Mouse (Mus musculus) embryonic facial prominence, embryonic 12.5 days (tissue): ENCODE measurements around the gene 2610028H24Rik. TPM values are rescaled to one million over a fixed set of nuclear protein-coding genes. Genes with fewer than 3 reads are reported as not detected.
A peak's percentile ranks its signal among the peaks of the same experiment; 100 is the strongest.

Experiments
- ATAC-seq: fragments of 200-750 bp; cut with Nextera tagmentation; 2 replicates; pipeline ENCODE4 v1.8.0; 2017; ENCODE audit not compliant: insufficient number of reproducible peaks, insufficient read depth, low FRiP score, low TSS enrichment
- H3K27ac ChIP-seq: fragments of 300-500 bp; sonication (generic); 2 replicates; pipeline ENCODE4 v1.5.1; 2016; ENCODE audit warnings: mild to moderate bottlenecking
- H3K27me3 ChIP-seq: fragments of 300-500 bp; sonication (generic); 2 replicates; pipeline ENCODE4 v1.6.1; 2016; ENCODE audit warnings: mild to moderate bottlenecking, moderate library complexity
- H3K36me3 ChIP-seq: fragments of 300-500 bp; sonication (generic); 2 replicates; pipeline ENCODE4 v1.6.1; 2016; ENCODE audit warnings: mild to moderate bottlenecking
- H3K4me1 ChIP-seq: fragments of 300-500 bp; sonication (generic); 2 replicates; pipeline ENCODE4 v1.6.1; 2016
- H3K4me2 ChIP-seq: fragments of 300-500 bp; sonication (generic); replicated peaks from 2 replicates; pipeline ENCODE4 v1.6.1; 2016; ENCODE audit warnings: mild to moderate bottlenecking, moderate library complexity
- H3K4me3 ChIP-seq: fragments of 300-500 bp; sonication (generic); 2 replicates; pipeline ENCODE4 v1.5.1; 2016; ENCODE audit warnings: mild to moderate bottlenecking
- H3K9ac ChIP-seq: fragments of 300-500 bp; sonication (generic); 2 replicates; pipeline ENCODE4 v1.6.1; 2016; ENCODE audit warnings: mild to moderate bottlenecking, moderate library complexity
- H3K9me3 ChIP-seq: fragments of 300-500 bp; sonication (generic); 2 replicates; pipeline ENCODE4 v1.6.1; 2016; ENCODE audit warnings: mild to moderate bottlenecking, moderate library complexity
- WGBS: fragments of 180-500 bp; shearing (Covaris S2); methylation state at CpG from one replicate; pipeline ENCODE4 v1.1.7; 2016; 5-methylcytosine and 5-hydroxymethylcytosine counted together
- polyA plus RNA-seq: library from polyadenylated mRNA; unstranded; fragments of >200 nt; fragmentation: Nextera tagmentation; extraction: Ambion mirVana; gene quantifications from 2 replicates; pipeline ENCODE4 v1.2.1, GENCODE M21; 2016

2610028H24Rik gene
- not detected in 2 replicates for polyA plus RNA-seq

- Histone ChIP-seq H3K9me3 (no peaks in the 10 kb centered on the region), H3K4me3 (no peak within 1 kb of the TSS), H3K27ac (no peak within 1 kb of the TSS), H3K4me2 (no peak within 1 kb of the TSS), H3K27me3 (no peaks in the 10 kb centered on the region), H3K9ac (no peak within 1 kb of the TSS), H3K4me1 (no peaks in the 10 kb centered on the region), H3K36me3 (no peaks in the 10 kb centered on the region)
- no peak for ATAC-seq
- WGBS: 53% methylated on average over 5 of the region's 5 CpGs
Observed at GRCm38 (mm10) chr10:76448851-76449250, at the start of gene 2610028H24Rik. TSS of gene 2610028H24Rik (plus strand) at chr10:76449081.

- Histone ChIP-seq H3K27me3 (no peaks in the 10 kb centered on the region), H3K9me3 (no peaks in the 10 kb centered on the region), H3K36me3 (peaks cover 79% of the 10 kb centered on the region), H3K9ac (no peak overlapping the region), H3K4me1 (no peaks in the 10 kb centered on the region), H3K4me2 (no peak overlapping the region), H3K27ac (no peak overlapping the region), H3K4me3 (no peak overlapping the region)
- ATAC-seq: no peak
- 93% methylated on average over 10 of the region's 10 CpGs for WGBS
Observed at GRCm38 (mm10) chr10:76408520-76408919, 40.4 kb upstream of the 2610028H24Rik start.

- Histone ChIP-seq H3K36me3 (peaks cover 85% of the 10 kb centered on the region), H3K4me2 (no peak overlapping the region), H3K27me3 (no peaks in the 10 kb centered on the region)
Observed at GRCm38 (mm10) chr10:76416811-76417210, 32.1 kb upstream of the 2610028H24Rik start.

GRCm38 (mm10) chr10:76425674-76426073 is 23.2 kb upstream of the 2610028H24Rik start:
- H3K4me3 ChIP-seq: no peak overlapping the region
- H3K9me3 ChIP-seq: no peaks in the 10 kb centered on the region
- H3K27me3 ChIP-seq: no peaks in the 10 kb centered on the region
- no peaks in the 10 kb centered on the region for H3K4me1 ChIP-seq
- ATAC-seq: no peak
- H3K36me3 ChIP-seq: peaks cover 93% of the 10 kb centered on the region
- H3K9ac ChIP-seq: no peak overlapping the region
- H3K4me2 ChIP-seq: no peak overlapping the region
- H3K27ac ChIP-seq: no peak overlapping the region
- 95% methylated on average over 7 of the region's 7 CpGs for WGBS

More at GRCm38 (mm10) chr10:76416811-76417210, 32.1 kb upstream of the 2610028H24Rik start:
- 90% methylated on average over 12 of the region's 12 CpGs for WGBS
- H3K9me3 ChIP-seq: no peaks in the 10 kb centered on the region
- H3K9ac ChIP-seq: no peak overlapping the region
- no peak overlapping the region for H3K4me3 ChIP-seq
- no peak for ATAC-seq
- H3K4me1 ChIP-seq: no peaks in the 10 kb centered on the region
- no peak overlapping the region for H3K27ac ChIP-seq

- no peak overlapping the region for H3K4me2 ChIP-seq
- H3K4me3 ChIP-seq: no peak overlapping the region
- no peak overlapping the region for H3K27ac ChIP-seq
- no peaks in the 10 kb centered on the region for H3K27me3 ChIP-seq
- no peak overlapping the region for H3K9ac ChIP-seq
- H3K4me1 ChIP-seq: no peaks in the 10 kb centered on the region
- peaks cover 93% of the 10 kb centered on the region for H3K36me3 ChIP-seq
- no peak for ATAC-seq
- WGBS: 89% methylated on average over 11 of the region's 11 CpGs
- no peaks in the 10 kb centered on the region for H3K9me3 ChIP-seq
Observed at GRCm38 (mm10) chr10:76433925-76434324, 15.0 kb upstream of the 2610028H24Rik start.

GRCm38 (mm10) chr10:76439107-76439890 is 9.6 kb upstream of the 2610028H24Rik start:
- Histone ChIP-seq H3K9ac (no peak overlapping the region), H3K27ac (no peak overlapping the region), H3K4me2 (no peak overlapping the region), H3K4me1 (peaks cover 14% of the 10 kb centered on the region), H3K36me3 (peaks cover 50% of the 10 kb centered on the region), H3K4me3 (no peak overlapping the region), H3K9me3 (no peaks in the 10 kb centered on the region), H3K27me3 (no peaks in the 10 kb centered on the region)
- 92% methylated on average over 9 of the region's 9 CpGs for WGBS
- ATAC-seq: no peak

GRCm38 (mm10) chr10:76440281-76440680 is 8.6 kb upstream of the 2610028H24Rik start, which contains the start of gene AC141477.1:
TSS of gene AC141477.1 (minus strand) at chr10:76440444.
- Histone ChIP-seq H3K27ac (no peak within 1 kb of the TSS), H3K27me3 (no peaks in the 10 kb centered on the region), H3K36me3 (peaks cover 41% of the 10 kb centered on the region), H3K9ac (no peak within 1 kb of the TSS), H3K4me1 (peaks cover 14% of the 10 kb centered on the region), H3K4me3 (no peak within 1 kb of the TSS), H3K4me2 (peak within 1 kb of the TSS; percentile 71), H3K9me3 (no peaks in the 10 kb centered on the region)
- ATAC-seq: no peak
- 93% methylated on average over 17 of the region's 17 CpGs for WGBS

- H3K4me3 ChIP-seq: peak within 1 kb of the TSS; percentile 91
- H3K9me3 ChIP-seq: no peaks in the 10 kb centered on the region
- WGBS: under 1% methylated on average over 78 of the region's 78 CpGs
- H3K27ac ChIP-seq: peak within 1 kb of the TSS; percentile 95
- H3K4me1 ChIP-seq: peaks cover 14% of the 10 kb centered on the region
- peak within 1 kb of the TSS; percentile 71 for H3K4me2 ChIP-seq
- peaks cover 20% of the 10 kb centered on the region for H3K36me3 ChIP-seq
- peak within 1 kb of the TSS; percentile 81 for H3K9ac ChIP-seq
- ATAC-seq: peak; percentile 99
- no peaks in the 10 kb centered on the region for H3K27me3 ChIP-seq
Observed at GRCm38 (mm10) chr10:76442178-76443088, 6.4 kb upstream of the 2610028H24Rik start, which contains the start of gene Pcnt. TSS of gene Pcnt (minus strand) at chr10:76442786.

GRCm38 (mm10) chr10:76445996-76446681 is 2.7 kb upstream of the 2610028H24Rik start:
- Histone ChIP-seq H3K4me2 (no peak overlapping the region), H3K27me3 (no peaks in the 10 kb centered on the region), H3K9ac (no peak overlapping the region), H3K9me3 (no peaks in the 10 kb centered on the region), H3K27ac (no peak overlapping the region), H3K36me3 (no peaks in the 10 kb centered on the region), H3K4me3 (no peak overlapping the region), H3K4me1 (peaks cover 14% of the 10 kb centered on the region)
- no peak for ATAC-seq
- 78% methylated on average over 4 of the region's 4 CpGs for WGBS

- ATAC-seq: no peak
- peaks cover 7% of the 10 kb centered on the region; the same call in 1 of the 2 replicates for H3K4me1 ChIP-seq
Observed at GRCm38 (mm10) chr10:76447406-76448229, 1.3 kb upstream of the 2610028H24Rik start.

More at GRCm38 (mm10) chr10:76447406-76448229, 1.3 kb upstream of the 2610028H24Rik start:
- no peaks in the 10 kb centered on the region for H3K36me3 ChIP-seq
- no peak overlapping the region for H3K9ac ChIP-seq
- H3K27ac ChIP-seq: no peak overlapping the region
- H3K27me3 ChIP-seq: no peaks in the 10 kb centered on the region
- H3K4me2 ChIP-seq: no peak overlapping the region
- no peaks in the 10 kb centered on the region for H3K9me3 ChIP-seq
- WGBS: 78% methylated on average over 15 of the region's 15 CpGs
- H3K4me3 ChIP-seq: no peak overlapping the region
